Mouse (Mus musculus): ENCODE data around the gene Scin.

Scin gene

DNA sequence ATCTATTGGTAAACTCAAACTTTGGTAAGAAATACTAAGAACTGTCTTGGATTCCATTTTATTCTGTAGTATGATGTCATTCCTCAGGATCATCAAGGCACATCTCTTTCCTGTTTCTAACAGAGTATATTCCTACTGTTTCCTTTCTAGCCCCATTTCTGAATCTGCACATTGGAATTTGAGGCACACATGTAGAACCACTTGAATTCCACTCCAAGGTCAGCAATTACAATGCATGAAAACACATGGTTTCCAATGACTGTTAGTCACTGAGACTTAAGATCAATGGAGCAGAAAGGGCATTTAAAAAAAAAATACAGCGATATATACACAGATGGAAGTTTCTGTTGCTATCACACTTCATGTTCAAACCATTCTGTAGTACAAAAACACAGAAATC, 24.8 kb downstream of the Scin start:
- DNase-seq (ENCODE audit: extremely low spot score, low read depth, low spot score), result no peak

DNA sequence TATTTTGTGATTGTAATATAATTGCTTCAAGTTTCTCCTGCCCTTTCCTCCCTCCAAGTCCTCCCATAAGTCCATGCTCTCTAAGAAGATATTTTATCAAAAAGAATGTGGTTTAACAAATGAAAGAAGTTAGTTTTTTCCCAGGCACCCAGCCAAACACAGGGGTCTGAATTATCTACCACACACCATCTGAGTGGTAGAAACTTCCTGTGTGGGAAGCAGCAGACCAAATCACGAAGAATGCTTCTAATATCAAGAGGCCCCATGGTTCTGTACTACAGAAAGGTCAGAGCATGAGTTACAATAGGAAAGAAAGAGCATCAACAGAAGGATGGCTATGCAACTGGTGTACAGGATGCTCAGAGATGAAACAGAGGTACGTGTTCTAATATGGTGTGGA, 25.9 kb downstream of the Scin start:
- DNase-seq (ENCODE audit: extremely low spot score, low read depth, low spot score), result no peak

DNA sequence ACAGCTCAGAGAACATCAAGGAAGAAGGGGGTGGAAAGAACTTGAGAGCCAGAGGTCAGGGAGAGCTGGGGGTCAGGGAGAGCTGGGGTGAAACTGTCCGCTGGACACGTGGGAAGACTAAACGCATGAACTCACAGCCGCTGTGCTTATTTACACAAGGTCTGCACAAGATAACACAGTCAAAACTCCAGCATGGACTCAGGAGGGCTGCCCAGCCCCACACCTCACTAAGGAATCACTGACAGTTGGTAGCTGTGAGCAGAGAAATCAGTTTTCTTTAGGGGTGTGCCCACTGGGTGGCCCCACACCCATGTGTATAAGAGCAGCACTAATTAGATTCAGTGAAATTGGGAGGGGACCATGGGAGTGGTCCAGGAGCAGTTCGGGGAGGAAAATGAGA, 27.2 kb downstream of the Scin start:
- DNase-seq (ENCODE audit: extremely low spot score, low read depth, low spot score), result no peak

DNA sequence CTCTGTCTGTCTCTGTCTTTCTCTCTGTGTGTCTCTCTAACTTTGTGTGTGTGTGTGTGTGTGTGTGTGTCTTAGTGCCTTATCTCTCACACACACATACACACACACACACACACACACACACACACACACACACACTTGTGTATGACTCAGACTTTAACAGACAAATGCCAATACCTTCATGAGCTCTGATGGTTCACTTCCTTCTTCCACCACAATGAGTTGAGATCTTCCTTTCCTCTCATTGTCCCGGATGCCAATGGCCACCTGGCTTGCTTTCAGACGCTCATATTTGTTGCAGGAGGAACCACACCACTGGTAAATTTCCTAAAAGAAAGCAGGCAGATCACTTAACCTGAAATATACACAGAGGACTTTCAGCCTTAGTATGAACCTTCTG, 29.3 kb downstream of the Scin start:
- no peak for DNase-seq (ENCODE audit: extremely low spot score, low read depth, low spot score)

DNA sequence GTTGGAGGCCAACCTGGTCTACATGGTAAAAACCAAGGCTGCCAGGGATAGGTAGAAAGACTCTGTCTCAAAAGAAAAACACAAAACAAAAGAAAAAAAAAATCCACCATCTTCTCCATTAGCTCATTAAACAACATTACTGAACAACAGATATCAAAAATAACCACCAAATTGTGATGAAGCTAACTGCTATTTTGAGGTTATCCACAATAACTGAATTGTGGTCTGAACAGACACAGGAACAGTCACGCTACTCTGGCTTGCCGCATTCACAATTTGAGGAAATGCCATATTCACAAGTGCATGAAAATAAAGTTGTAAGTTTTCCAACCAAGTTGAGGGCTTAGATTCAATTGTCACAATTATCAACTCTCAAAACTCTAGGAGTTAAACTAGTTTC, 31.7 kb downstream of the Scin start:
- no peak for DNase-seq (ENCODE audit: extremely low spot score, low read depth, low spot score)

DNA sequence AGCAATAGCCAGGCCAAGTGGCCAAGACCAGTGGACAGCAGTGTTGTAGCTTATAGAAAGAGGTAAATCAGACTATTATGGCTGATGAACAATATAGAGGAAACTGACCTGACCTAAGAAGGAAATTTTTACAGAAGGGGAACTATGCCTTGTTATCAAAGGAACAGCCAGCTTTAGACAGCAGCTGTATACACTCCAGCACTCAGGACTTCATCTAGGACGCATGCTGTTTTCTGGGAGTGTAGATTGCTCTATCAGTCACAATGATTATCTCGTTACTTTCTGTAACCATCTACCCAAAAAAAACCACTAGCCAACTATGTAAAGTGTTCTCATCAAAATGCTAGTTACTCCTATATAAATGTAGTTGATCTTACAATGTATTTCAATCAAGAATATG, 34.6 kb downstream of the Scin start:
- no peak for DNase-seq (ENCODE audit: extremely low spot score, low read depth, low spot score)

DNA sequence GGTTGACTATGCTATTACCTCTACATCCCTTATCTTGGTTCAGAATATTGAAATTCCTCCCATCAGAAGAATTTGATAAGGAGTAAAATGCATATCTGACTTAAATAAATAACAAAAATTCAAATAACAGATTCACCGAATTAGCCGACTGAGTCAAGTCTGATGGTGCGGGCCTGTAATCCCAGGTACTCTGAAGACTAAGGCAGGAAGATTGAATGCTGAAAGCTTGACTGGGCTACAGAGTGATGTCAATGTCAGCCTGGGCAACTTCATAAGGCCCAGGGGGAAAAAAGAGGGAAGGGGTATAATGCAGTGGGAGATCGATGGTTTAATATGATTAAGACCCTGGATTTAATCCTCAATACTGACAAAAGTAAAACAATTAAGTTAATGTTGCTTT, 36.6 kb downstream of the Scin start:
- no peak for DNase-seq (ENCODE audit: extremely low spot score, low read depth, low spot score)

DNA sequence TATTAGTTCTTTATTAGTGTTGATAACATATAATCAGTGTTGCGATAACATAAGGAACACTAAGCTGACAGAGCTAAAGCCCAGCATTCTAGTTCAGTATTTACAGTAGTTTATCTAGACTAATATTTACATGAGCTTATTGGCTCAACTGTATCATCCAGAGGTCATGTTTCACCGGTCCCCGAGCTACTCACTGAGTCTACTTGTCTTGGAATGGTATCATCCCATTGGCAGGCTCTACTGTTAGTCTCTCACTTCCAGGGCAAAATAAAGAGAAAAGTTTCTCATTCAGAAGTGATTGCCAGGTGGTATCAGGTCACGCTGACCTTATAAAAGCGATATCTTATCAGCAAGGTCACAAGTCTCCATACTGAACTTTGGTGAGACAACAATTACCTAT, 37.0 kb downstream of the Scin start:
- no peak for DNase-seq (ENCODE audit: extremely low spot score, low read depth, low spot score)

DNA sequence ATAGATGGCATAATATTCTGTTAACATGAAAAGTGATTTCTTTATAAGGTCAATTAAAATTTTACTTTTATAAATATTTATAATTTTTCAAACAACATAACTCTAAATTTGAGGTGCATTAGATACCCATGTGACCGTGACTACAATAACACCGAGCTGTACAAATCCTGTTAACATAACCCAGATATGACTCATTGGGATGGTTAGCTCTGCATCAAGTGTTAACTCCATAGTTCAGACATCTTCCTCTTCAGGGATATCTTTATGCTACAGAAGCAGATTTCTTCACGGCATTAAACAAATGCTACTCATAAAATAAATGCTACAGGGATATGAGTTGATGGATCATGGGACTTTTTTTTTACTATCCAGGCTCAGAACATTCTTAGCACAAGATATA, 37.6 kb downstream of the Scin start:
- DNase-seq (ENCODE audit: extremely low spot score, low read depth, low spot score), result no peak

DNA sequence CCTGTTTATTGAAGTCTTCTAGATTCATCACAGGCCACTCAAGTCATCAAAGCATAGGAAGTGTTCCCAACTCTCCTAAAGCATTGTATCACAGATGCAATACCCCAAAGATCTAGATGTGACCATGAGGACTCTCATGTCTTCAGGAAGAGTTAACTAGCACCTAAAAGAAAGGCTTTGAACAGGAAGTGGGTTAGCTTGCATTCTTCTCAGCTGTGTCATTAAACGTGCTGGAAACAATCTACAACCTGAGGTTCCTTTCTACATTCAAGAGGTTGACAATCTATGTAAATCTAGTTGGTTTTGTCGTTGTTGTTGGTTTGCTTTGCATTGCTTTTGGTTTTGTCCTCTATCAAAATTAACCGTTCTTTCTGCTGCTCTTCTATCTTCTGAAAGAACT, 44.0 kb downstream of the Scin start:
- no peak for DNase-seq (ENCODE audit: extremely low spot score, low read depth, low spot score)

DNA sequence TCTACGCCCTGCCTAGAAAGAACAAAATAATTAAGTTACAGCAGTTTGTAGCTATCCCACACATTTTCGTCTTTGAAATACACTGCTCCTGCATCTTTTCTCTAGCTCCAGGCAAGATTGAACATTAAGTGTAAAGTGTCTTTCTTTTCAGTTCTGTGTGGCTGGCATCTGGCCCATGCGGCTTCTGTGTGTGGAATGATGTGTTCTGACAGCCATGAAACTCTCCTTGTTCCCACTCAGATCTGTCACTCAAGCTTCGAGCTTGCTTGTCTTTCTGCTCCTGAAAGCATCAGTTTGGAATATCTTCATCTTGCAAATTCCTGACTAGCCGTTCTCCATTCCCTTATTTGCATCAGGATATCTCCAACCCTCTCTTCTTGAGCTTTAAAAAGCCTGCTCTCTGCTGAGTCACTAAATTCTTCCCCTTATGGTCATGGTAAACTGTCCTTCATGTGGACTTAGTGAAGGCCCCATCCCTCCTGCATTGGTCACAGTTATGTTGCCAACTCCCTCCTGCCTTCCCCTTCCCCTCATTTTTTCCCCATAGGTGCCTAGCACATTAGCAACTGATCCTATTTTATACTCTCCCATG, 48.2 kb downstream of the Scin start:
- DNase-seq (ENCODE audit: extremely low spot score, low read depth, low spot score), result no peak

DNA sequence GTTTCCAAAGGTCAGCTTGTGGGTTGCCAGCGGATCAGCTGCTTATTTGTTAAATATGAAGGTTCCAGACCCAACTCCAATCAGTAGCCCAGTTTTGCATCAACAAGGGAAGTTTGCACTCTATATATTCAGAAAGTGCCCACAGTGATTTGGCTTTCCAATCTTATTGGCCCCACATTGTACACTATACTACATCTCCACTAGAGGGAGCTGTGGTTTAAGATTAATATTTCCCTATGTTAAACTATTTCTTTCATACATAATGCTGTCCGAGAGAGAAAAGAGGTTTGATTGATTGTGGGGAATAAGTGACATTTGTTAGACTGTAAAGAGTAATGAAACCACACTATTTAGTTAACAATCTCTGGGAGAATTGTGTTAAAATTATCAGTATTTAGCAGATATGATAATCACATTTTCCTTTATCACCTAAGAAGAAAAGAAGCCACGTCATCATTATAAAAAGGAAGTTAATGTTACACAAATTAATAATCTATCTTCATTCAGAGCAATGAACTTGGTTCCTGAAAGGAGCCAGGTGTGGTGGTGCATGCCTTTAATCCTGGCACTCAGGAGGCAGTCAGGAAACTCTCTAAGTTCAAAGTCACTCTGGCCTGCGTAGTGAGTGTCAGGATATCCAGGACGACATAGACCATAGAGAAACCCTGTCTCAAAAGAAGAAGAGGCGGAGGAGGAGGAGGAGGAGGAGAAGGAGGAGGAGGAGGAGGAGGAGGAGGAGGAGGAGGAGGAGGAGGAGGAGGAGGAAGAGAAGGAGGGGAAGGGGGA, 51.4 kb downstream of the Scin start:
- DNase-seq (ENCODE audit: extremely low spot score, low read depth, low spot score), result peak; percentile 16

DNA sequence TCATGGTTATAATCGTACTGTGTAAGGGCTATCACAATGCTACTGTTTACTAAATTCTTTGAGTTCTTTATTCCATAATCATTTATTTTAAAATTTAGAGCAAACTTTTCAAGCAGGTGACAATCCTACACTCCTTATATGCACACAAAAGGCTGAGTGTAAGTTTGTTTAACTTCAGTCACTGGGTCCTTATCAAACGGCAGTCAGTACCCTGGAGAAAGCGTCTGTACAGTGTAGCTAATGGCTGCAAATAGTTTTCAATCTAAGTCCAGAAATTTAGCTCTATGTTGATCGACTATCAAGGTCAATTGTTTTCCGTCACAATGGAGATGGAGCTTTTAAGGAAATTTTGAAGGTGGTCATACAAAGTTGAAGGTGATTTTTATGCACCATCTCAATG, 52.0 kb downstream of the Scin start:
- DNase-seq (ENCODE audit: extremely low spot score, low read depth, low spot score), result no peak

DNA sequence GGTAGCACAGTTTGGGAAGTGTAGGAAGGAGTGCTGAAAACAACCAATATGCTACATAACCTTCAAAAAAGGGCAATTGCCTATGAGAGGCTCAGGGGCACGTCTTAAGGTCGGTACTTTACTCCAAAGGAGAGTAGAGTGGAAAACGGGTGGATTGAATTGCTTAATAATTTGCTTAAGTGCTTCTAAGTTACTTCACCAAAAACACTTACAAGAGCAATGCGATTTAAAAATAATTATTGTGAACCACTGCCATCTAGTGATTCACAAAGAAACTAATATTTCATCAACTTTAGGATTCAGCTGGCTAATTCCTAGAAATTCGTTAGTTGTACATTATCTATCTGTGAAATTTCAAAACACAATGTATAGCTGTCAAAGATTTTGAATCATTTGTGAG, 60.4 kb downstream of the Scin start:
- no peak for DNase-seq (ENCODE audit: extremely low spot score, low read depth, low spot score)

DNA sequence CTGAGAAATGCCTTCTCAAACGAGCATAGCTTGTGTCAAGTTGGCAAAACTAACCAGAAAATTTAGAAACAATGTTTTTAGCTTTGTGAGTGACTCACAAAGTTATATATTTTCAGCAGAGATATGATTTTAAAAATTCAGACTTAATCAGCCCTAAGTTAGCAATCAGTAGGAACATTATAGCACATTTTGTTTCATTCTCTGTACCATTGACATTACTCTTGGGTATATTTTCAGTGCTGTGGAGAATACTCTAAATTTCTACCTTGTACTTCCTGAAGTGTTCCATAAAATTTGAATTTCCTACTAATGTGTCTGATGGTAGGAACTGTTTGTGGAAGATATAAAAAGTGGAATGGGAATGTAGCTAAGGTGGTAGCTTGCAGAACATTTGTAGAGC, 87.0 kb downstream of the Scin start:
- no peak for DNase-seq (ENCODE audit: extremely low spot score, low read depth, low spot score)

DNA sequence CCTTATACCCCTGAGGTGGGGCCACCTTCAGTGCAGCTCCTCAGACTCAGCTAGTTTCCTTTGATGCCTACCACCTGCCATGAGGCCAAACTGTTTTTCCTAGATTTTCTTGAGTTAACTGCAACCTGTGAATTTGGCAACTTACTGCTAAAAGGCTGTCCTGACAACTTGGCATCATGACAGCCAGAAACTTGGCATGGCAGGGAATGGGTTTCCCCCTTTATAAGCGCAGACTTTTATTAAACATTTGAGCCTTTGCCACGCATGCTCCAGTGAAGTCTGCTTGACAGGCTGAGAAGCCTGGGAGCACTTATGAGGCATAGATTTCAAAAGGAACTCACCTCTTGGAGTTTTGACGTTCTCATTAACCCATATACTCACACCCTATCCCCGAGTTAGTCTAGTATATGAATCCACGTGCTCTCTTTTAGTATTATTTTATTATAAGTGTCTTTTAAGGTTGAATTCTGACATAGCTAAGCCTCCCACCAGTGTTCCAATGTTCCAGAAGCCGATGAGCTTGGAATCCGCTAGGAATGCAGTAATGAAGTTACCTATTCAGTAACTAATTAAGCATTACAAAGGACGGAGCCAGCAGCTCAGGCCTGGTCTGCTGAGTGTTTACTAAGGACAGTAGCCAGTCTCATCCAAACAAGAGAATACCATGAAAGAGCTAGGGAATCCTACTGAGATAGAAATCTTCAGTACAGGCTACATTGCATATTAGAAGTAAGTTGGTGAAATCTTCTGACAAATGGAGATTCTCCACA, 90.0 kb downstream of the Scin start:
- DNase-seq (ENCODE audit: extremely low spot score, low read depth, low spot score), result no peak

DNA sequence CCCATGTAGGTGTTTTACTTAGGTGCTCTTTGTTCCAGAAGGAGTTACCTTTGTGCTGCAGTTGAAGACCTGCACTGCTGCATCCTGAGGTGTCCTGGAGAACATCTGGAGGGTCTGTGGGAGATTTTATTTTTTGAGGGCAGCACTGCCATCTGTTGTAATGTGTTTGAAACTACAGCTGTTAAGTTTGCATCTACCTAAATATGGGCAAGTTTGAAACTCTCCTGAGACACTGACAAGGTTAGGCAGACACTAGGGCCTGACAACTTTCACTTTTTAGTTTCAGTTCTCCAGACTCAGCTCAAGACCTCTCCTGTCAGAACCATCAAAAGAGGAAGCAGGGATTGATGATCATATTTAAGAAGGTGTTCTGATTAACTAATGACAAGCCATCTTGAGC, 94.0 kb downstream of the Scin start:
- no peak for DNase-seq (ENCODE audit: extremely low spot score, low read depth, low spot score)

DNA sequence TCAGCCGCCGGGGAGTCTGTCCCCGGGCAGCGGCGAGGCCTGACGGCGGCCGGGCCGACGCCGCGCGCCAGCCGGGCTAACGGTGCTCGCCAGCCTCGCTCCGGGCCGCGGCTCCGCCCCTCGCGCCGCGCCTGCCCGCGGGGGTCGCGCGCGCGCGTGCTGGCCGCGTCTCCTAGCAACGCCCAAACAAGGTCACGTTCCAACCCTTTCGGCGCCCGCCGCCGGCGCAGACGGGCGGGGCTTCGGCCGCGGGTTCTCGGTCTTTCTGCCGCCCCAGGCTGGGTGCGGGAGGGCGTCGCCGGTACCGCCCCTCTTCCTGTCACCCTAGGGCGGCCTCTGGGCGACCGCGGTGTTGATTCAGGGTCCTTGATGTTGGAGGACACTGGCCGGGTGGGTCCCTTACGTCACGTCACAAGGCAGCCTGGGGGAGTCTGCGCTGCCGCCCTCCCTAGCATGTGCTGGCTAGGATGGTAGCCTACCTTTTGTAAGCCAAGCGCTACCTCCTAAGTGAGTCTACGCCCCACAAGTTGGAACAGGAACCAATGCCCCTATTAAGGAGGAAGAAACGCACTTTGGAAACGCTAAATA, 96.1 kb downstream of the Scin start, which contains the start of gene Arl4a:
Arl4a (minus strand) TSS at position 150 of the 588 bp plus-strand sequence.
- DNase-seq (ENCODE audit: extremely low spot score, low read depth, low spot score), result peak; percentile 33

DNA sequence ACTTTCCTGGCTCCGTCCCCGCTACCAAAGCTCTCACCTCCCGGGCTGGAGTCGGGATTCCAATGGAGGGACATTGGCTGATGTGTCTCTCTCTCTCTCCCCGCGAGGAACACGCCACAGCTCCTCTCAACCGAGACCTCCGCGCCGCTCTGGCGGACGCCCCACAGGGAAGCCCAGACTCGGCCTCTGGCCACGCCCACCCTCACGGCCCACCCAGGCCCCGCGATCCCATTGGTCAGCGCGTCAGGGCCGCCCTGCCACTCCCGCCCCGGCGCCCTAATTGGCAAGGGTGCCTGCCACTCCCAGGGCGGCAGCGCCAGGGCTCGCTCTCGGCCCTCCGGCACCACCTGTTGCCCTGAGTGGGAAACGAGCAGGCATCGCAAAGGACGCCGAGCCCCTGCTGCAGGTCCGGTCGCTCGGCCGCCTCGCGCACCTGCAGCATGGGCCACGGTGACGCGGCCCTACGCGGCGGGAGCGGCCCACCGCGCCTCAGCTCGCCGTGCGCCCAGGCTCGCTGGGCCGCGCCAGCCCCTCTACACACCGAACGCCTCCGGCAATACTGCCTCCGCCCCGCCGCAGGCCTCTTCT, 96.7 kb downstream of the Scin start:
- DNase-seq (ENCODE audit: extremely low spot score, low read depth, low spot score), result peak; percentile 53

DNA sequence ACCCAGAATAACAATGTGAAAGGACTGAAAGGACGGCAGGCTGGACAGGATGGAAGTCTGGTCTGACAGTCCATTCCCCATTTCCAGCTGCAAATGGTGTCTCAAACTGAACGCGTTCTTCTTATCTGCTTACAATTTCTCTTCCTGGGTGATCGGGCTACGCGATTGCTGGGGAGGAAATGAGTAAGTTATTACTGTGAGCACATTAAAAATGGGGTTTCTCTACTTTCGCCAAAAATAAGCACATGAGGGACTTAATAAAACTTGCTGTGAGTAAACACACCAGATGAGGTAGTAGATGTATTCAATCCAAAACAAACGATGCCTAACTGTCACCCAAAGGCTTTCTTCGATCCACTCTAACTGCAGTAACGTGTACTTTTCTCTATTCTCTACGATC, 97.4 kb downstream of the Scin start:
- DNase-seq (ENCODE audit: extremely low spot score, low read depth, low spot score), result no peak

DNA sequence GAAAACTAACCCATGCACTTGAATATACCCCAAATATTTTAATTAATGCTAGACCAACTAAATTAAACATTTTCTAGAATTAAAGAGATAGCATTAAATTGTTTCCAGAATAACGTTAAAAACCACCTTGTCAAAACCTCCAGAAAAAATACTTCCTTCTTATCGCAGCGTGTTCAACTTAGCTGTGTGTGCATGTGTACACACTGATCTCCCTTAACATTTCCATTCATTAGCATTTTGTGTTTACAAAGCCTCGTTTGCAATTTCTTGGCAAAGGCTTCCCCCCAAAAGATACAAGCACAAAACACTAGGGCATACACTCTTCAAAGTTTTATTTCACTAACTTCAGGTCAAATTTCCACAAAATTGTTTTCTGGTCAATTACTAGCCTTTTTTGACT, 98.5 kb downstream of the Scin start:
- DNase-seq (ENCODE audit: extremely low spot score, low read depth, low spot score), result no peak

Measured in hindlimb bud, embryonic 11.5 days (tissue).